Mouse (Mus musculus) embryonic facial prominence, embryonic 14.5 days (tissue): ENCODE results near the gene Os9. TPM values are rescaled to one million over a fixed set of nuclear protein-coding genes. Genes with fewer than 3 reads are reported as not detected.

Experiments used
- ATAC-seq: fragments of 200-750 bp; cut with Nextera tagmentation; 2 replicates; pipeline ENCODE4 v1.8.0; 2017; ENCODE audit warnings: low read depth, moderate number of reproducible peaks, moderate TSS enrichment
- DNase-seq: peaks from one replicate; pipeline ENCODE4 v3.0.0-alpha.2; 2015; ENCODE audit warnings: low spot score
- H3K27ac ChIP-seq: fragments of 300-500 bp; sonication (generic); replicated peaks from 2 replicates; pipeline ENCODE4 v1.5.1; 2014; ENCODE audit warnings: low read depth, mild to moderate bottlenecking, low read length, moderate library complexity
- H3K27me3 ChIP-seq: fragments of 300-500 bp; sonication (generic); replicated peaks from 2 replicates; pipeline ENCODE4 v1.6.1; 2014; ENCODE audit warnings: low read length; ENCODE audit not compliant: control insufficient read depth, insufficient read depth
- H3K36me3 ChIP-seq: fragments of 300-500 bp; sonication (generic); 2 replicates; pipeline ENCODE4 v1.6.1; 2014; ENCODE audit warnings: low read length, mixed read lengths; ENCODE audit not compliant: control insufficient read depth, insufficient read depth
- H3K4me1 ChIP-seq: fragments of 300-500 bp; sonication (generic); 2 replicates; pipeline ENCODE4 v1.6.1; 2014; ENCODE audit warnings: antibody characterized with exemption, low read length; ENCODE audit not compliant: control insufficient read depth, insufficient read depth
- H3K4me2 ChIP-seq: fragments of 300-500 bp; sonication (generic); 2 replicates; pipeline ENCODE4 v1.6.1; 2014; ENCODE audit warnings: low read depth, mild to moderate bottlenecking, low read length, moderate library complexity, mixed read lengths
- H3K4me3 ChIP-seq: fragments of 300-500 bp; sonication (generic); 2 replicates; pipeline ENCODE4 v1.5.1; 2014; ENCODE audit warnings: low read depth, mild to moderate bottlenecking, low read length
- H3K9ac ChIP-seq: fragments of 300-500 bp; sonication (generic); 2 replicates; pipeline ENCODE4 v1.6.1; 2014; ENCODE audit warnings: low read depth, mild to moderate bottlenecking, low read length, moderate library complexity, mixed read lengths
- H3K9me3 ChIP-seq: fragments of 300-500 bp; sonication (generic); 2 replicates; pipeline ENCODE4 v1.6.1; 2016; ENCODE audit warnings: low read length; ENCODE audit not compliant: control insufficient read depth
- WGBS: fragments of 180-500 bp; shearing (Covaris S2); extraction: QIAGEN DNeasy Blood & Tissue Kit; methylation state at CpG from one replicate; pipeline ENCODE4 v1.1.7; 2014; 5-methylcytosine and 5-hydroxymethylcytosine counted together
- polyA plus RNA-seq: library from polyadenylated mRNA; unstranded; fragments of >200 nt; fragmentation: Nextera tagmentation; extraction: Ambion mirVana; gene quantifications from 2 replicates; pipeline ENCODE4 v1.2.1, GENCODE M21; 2014

Os9 gene
- polyA plus RNA-seq, 1 experiment from 2014 or later: 59.3 TPM

DNA sequence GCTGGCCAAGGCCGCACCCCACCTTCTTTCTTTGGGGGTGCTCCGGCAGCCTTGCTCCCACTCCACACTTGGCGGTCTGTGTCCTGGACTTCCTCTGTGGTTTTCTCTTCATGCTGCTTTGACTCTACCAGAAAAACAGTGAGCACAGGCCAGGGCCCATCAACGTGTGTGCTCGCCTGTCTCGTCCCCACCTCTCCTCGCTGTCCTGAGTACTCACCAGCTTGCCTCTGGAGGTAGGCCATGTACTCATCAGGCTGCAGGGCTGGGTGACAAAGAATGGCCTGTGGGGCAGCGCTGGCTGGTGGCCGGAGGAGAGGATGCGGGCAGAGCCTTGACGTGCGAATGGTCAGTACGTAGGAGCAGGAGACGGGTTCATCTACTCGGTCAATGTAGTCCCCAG is 21.1 kb downstream of the Os9 start:
- Histone ChIP-seq H3K4me2 (no peak overlapping the region), H3K9me3 (no peaks in the 10 kb centered on the region), H3K9ac (no peak overlapping the region), H3K4me3 (no peak overlapping the region), H3K4me1 (no peaks in the 10 kb centered on the region), H3K36me3 (peaks cover 42% of the 10 kb centered on the region), H3K27ac (no peak overlapping the region), H3K27me3 (no peaks in the 10 kb centered on the region)
- WGBS: 91% methylated on average over 15 of the region's 15 CpGs
- no peak for DNase-seq
- no peak for ATAC-seq

DNA sequence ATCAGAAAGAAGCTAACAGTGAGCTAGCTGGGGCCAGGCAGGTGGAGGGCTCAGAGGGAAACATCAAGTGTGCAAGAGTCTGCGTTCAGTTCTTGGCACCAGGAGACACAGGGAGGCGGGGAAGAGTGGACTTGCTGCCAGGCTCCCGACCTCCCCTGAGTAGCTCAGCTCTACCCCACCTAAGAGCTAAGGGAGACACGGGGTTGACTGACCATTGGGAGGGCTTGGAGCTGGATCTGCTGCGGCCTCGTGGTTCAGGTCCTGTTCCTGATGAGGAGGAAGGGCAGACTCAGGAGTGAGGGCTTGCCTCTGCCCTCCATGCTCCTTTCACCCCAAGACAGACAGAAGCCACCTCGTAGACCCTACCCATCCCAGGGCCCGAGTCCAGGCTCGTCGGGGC is 21.7 kb downstream of the Os9 start:
- H3K4me2 ChIP-seq: no peak overlapping the region
- no peak overlapping the region for H3K9ac ChIP-seq
- no peaks in the 10 kb centered on the region for H3K27me3 ChIP-seq
- ATAC-seq: no peak
- H3K4me1 ChIP-seq: no peaks in the 10 kb centered on the region
- WGBS: 84% methylated on average over 10 of the region's 10 CpGs
- no peak overlapping the region for H3K27ac ChIP-seq
- peaks cover 42% of the 10 kb centered on the region for H3K36me3 ChIP-seq
- H3K9me3 ChIP-seq: no peaks in the 10 kb centered on the region
- no peak for DNase-seq
- no peak overlapping the region for H3K4me3 ChIP-seq

DNA sequence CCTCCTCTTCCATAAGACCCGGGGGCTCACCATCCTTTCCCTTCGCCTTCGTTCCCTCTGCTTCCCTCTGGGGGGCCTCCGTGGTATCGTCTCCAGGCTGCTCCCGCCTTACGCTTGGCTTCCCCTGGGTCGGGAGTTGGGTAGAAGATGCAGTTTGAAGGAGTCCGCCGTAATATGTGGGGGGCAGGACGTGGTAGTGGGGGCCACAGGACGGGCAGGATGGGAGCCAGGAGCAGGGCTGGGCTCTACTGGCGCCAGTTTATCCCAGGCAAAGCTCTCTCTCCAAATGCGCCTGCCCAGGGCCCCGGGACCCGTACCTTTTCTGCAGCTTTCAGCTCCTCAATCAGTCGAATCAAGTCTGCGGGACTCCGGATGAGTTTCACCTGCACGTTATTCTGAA is 22.4 kb downstream of the Os9 start:
- Histone ChIP-seq H3K27me3 (no peaks in the 10 kb centered on the region), H3K4me2 (no peak overlapping the region), H3K36me3 (peaks cover 42% of the 10 kb centered on the region), H3K4me3 (no peak overlapping the region), H3K9me3 (no peaks in the 10 kb centered on the region), H3K4me1 (no peaks in the 10 kb centered on the region), H3K9ac (no peak overlapping the region), H3K27ac (no peak overlapping the region)
- DNase-seq (no peak), ATAC-seq (no peak)
- 77% methylated on average over 20 of the region's 20 CpGs for WGBS

DNA sequence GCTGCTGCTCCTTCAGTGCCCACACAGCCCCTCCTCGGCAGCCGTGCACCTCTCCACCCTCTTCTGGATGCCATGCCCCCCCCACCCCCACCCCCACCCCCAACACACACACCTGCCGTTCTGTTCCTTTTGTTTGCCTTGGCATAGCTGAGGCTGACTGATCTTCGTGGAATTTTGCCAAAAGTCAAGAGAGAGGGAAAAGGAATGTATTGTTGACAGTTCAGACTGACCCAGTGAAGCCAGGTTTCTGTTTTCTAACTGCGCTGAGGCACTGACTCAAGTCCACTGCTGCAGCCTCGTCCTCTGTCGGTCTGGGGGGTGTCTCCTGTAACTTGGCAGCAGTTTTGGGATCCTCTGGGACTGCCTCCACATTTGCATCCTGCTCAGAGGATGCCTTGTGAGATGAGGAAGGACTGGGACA is 26.5 kb downstream of the Os9 start:
- WGBS: 27% methylated on average over 7 of the region's 7 CpGs
- DNase-seq (peak; percentile 65), ATAC-seq (peak; percentile 19)

DNA sequence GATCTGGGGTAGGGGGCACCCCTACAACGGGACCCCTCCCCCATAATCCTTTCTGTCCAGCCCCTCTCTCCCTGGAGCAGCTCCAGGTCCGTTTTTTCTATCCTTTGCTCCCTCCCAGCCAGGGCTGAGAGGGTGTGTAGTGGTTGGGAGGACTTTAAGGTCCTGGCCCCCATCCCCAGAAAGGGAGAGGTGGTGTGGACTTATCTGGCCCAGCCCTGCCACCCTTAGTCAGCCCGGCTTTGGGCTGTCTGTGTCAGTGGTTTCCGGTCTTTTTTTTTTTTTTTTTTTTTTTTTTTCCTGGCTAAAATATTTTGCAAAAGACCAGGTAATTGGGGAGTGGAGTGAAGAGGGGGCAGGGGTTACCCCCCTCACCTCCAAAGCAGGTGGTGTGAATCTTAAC is 28.2 kb downstream of the Os9 start:
- no peak for DNase-seq
- Histone ChIP-seq H3K9ac (no peak overlapping the region), H3K4me1 (peaks cover 13% of the 10 kb centered on the region), H3K4me3 (no peak overlapping the region), H3K36me3 (peaks cover 17% of the 10 kb centered on the region), H3K27ac (no peak overlapping the region), H3K4me2 (no peak overlapping the region), H3K9me3 (no peaks in the 10 kb centered on the region), H3K27me3 (peaks cover 53% of the 10 kb centered on the region)
- WGBS: 56% methylated on average over 4 of the region's 4 CpGs
- ATAC-seq: no peak

More for the DNA sequence above, 26.5 kb downstream of the Os9 start:
- Histone ChIP-seq H3K27me3 (peaks cover 41% of the 10 kb centered on the region), H3K9ac (no peak overlapping the region), H3K4me3 (no peak overlapping the region), H3K36me3 (peaks cover 30% of the 10 kb centered on the region), H3K4me1 (peaks cover 13% of the 10 kb centered on the region), H3K4me2 (no peak overlapping the region), H3K27ac (no peak overlapping the region), H3K9me3 (no peaks in the 10 kb centered on the region)

DNA sequence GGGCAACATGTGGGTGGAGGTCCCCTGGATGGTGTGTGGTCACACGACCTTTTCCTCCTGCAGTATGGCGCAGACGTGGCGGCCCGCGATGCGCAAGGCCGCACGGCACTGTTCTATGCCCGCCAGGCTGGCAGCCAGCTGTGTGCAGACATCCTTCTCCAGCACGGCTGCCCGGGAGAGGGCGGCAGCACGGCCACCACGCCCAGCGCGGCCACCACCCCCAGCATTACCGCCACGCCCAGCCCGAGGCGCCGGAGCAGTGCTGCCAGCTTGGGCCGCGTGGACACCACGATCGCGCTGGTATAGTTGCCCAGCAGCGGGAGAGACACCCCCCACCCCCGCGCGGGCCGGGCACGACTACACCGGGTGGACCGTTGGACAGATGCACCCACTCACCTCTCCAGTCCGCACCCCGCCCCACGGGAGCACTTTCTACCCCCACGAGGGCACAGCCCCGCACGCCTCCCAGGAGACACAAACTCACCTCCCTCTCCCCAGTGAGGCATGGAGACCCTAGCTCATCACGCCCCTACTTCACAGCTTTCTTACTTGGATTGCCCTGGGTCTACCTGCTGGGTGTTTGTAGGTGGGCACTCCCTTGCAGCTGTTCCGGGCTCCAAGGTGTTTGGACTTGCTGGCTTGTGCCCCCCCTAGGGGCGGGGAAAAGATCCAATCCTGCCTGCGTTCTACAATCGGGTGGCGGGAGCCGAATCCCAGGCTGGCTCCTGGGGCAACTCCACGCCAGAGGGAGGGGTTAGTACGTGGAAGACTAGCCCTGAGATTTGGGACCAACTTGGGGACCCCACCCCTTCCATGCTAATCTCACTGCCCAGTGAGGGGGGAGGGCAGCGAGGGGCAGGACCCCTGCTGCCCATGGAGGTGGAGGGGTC is 29.2 kb downstream of the Os9 start:
- Histone ChIP-seq H3K36me3 (0 out of 2 replicates have a peak, but pooled peaks cover 13% of the 10 kb centered on the region), H3K27me3 (peaks cover 60% of the 10 kb centered on the region), H3K27ac (no peak overlapping the region), H3K4me3 (peak overlapping the region; percentile 33), H3K4me2 (peak overlapping the region; percentile 52), H3K4me1 (peaks cover 13% of the 10 kb centered on the region), H3K9me3 (no peaks in the 10 kb centered on the region), H3K9ac (peak overlapping the region; percentile 40)
- WGBS: 4% methylated on average over 23 of the region's 51 CpGs
- ATAC-seq: peak; percentile 30; the same call in 1 of the 2 replicates
- peak; percentile 47 for DNase-seq

DNA sequence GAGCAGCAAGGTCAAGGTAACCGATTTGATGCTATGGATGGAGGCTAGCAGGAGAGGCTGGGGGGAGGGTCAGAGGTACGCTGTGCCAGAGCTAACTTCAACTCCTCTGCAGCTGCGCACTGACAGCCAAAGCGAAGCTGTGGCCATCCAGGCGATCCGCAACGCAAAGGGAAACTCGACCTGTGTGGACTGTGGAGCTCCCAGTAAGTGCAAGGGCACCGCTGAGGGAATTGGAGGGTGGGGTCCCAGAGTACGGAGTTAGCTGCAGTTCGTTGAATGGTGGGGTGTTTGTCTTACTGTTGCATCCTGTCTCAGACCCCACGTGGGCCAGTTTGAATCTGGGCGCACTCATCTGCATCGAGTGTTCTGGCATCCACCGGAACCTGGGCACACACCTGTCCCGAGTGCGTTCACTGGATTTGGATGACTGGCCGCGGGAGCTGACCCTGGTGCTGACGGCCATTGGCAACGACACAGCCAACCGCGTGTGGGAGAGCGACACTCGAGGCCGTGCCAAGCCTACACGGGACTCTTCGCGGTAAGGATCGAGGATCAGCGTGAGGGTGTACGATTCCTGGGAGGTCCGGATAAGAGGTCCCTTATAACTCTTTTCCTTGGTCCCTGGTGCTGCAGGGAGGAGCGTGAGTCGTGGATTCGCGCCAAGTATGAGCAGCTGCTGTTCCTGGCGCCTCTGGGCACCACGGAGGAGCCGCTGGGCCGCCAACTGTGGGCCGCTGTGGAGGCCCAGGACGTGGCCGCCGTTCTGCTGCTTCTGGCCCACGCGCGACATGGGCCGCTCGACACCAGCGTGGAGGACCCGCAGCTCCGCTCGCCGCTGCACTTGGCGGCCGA is 30.1 kb downstream of the Os9 start:
- 9% methylated on average over 57 of the region's 57 CpGs for WGBS
- ATAC-seq (no peak; the same call in 1 of the 2 replicates), DNase-seq (peak; percentile 50)
- Histone ChIP-seq H3K4me1 (peaks cover 13% of the 10 kb centered on the region), H3K9me3 (no peaks in the 10 kb centered on the region), H3K4me3 (peak overlapping the region; percentile 33), H3K9ac (peak overlapping the region; percentile 40), H3K27me3 (peaks cover 60% of the 10 kb centered on the region), H3K36me3 (0 out of 2 replicates have a peak, but pooled peaks cover 13% of the 10 kb centered on the region), H3K4me2 (peak overlapping the region; percentile 52), H3K27ac (no peak overlapping the region)

DNA sequence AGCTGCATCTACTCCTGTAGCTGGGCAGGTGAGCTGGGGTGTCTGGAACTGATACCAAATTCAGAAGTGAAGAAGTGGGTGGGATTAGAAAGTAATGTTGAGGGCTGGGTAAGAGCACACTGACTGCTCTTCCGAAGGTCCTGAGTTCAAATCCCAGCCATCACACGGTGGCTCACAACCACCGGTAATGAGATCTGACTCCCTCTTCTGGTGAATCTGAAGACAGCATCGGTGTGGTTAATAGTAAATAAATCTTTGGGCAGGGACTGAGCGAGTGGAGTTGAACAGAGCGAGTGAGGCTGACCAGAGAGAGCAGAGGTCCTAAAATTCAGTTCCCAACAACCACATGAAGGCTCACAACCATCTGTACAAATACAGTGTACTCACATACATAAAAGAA is 35.3 kb downstream of the Os9 start:
- no peak overlapping the region for H3K4me2 ChIP-seq
- ATAC-seq (no peak), DNase-seq (no peak)
- H3K27ac ChIP-seq: no peak overlapping the region
- no peak overlapping the region for H3K4me3 ChIP-seq
- H3K36me3 ChIP-seq: 0 out of 2 replicates have a peak, but pooled peaks cover 7% of the 10 kb centered on the region
- H3K27me3 ChIP-seq: peaks cover 65% of the 10 kb centered on the region
- H3K9me3 ChIP-seq: no peaks in the 10 kb centered on the region
- H3K4me1 ChIP-seq: peaks cover 14% of the 10 kb centered on the region
- H3K9ac ChIP-seq: no peak overlapping the region
- WGBS: 68% methylated on average over 6 of the region's 6 CpGs
